ENCODE assay signal across 14 mouse cellular contexts in the genomic region with DNA sequence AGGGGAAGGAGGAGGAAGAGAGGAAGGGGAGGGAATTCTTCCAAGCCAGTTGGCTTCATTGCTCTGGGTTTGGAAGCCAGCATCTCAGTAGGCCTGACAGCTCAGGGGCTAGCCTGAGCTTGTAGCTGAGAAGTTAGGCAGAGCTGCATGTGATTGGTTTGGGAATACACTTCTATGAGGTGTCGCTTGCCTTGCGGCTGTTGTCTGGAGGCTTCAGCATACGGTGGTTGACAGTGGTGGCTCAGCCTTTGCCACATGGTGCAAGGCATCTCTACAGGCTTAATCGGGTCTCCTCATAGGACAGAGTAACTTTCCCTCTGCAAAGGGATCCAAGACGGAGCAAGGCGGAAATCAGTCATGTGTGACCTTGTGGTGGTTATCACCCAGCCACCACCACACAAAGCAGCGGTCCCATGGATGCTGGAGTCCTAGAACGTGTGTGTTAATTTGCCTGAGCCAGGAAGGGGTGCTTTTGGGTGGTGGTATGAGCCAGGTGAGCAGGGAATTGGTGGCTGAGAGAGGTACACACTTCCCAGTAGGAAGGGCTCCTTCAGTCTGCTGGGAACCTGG.
"Had no signal": no experiment of that assay in that cellular context is flagged by ENCODE, and none has a peak within 500 bp of the region (broad histone marks: within the 10 kb centered on the region; RNA-seq: fewer than 3 reads in every experiment).

No protein-coding gene starts in this region.

- H3K36me3 ChIP-seq: kidney, embryonic 15.5 days; limb, embryonic 12.5 days; liver, embryonic 13.5 days; lung, embryonic 15.5 days; midbrain, embryonic 12.5 days; neural tube, embryonic 12.5 days had no signal

- H3K27me3 ChIP-seq: kidney, embryonic 15.5 days; limb, embryonic 12.5 days; liver, embryonic 13.5 days; lung, embryonic 15.5 days; midbrain, embryonic 12.5 days; neural tube, embryonic 12.5 days had no signal

- H3K9me3 ChIP-seq: kidney, embryonic 15.5 days; liver, embryonic 13.5 days; lung, embryonic 15.5 days; midbrain, embryonic 12.5 days; neural tube, embryonic 12.5 days had no signal

- H3K4me3 ChIP-seq: kidney, embryonic 15.5 days; limb, embryonic 12.5 days; liver, embryonic 13.5 days; lung, embryonic 15.5 days; midbrain, embryonic 12.5 days; neural tube, embryonic 12.5 days had no signal

- H3K27ac ChIP-seq: kidney, embryonic 15.5 days; limb, embryonic 12.5 days; liver, embryonic 13.5 days; lung, embryonic 15.5 days; macrophage; midbrain, embryonic 12.5 days; neural tube, embryonic 12.5 days; stomach, postnatal 0 days had no signal

- DNase-seq: kidney, postnatal 14 days; layer of hippocampus, postnatal 36 days; liver; liver, embryonic 13.5 days; liver, postnatal 0 days; lung, postnatal 14 days; thymus, postnatal 4 days had no signal

- H3K4me2 ChIP-seq: kidney, embryonic 15.5 days; limb, embryonic 12.5 days; liver, embryonic 13.5 days; lung, embryonic 15.5 days; midbrain, embryonic 12.5 days; neural tube, embryonic 12.5 days had no signal

- ATAC-seq: liver, postnatal 0 days had no signal

- H3K9ac ChIP-seq: kidney, embryonic 15.5 days; limb, embryonic 12.5 days; liver, embryonic 13.5 days; liver, postnatal 0 days; lung, embryonic 15.5 days; midbrain, embryonic 12.5 days; neural tube, embryonic 12.5 days had no signal
